Mouse (Mus musculus): ENCODE data around the gene Scaf1. TPM values are rescaled to one million over a fixed set of nuclear protein-coding genes. Genes with fewer than 3 reads are reported as not detected.

The Scaf1 gene
- total and polyA plus RNA-seq, 3 experiments = 17.7 to 81.5 (median 34.4) TPM

- H3K9ac ChIP-seq (ENCODE audit: control insufficient read depth, low read depth, low read length, poor library complexity, severe bottlenecking) = no peak overlapping the region
- no peaks in the 10 kb centered on the region for H3K9me3 ChIP-seq (replicated peaks; ENCODE audit: insufficient read depth, low read length)
- no peaks in the 10 kb centered on the region for H3K27me3 ChIP-seq (ENCODE audit: control insufficient read depth in 1 of 2, insufficient read depth in 2 of 2, low read length in 2 of 2)
- peaks cover 0 to 2% of the 10 kb centered on the region in 2 experiments; a peak in 1 of 4 replicates for H3K36me3 ChIP-seq (ENCODE audit: control insufficient read depth in 1 of 2, insufficient read depth in 2 of 2, low read length in 2 of 2)
- no peaks in the 10 kb centered on the region for H3K79me2 ChIP-seq (ENCODE audit: control insufficient read depth, insufficient read depth, low read length, poor library complexity)
- TF ChIP-seq CHD2 (IDR thresholded peaks at IDR 0.05; ENCODE audit: low read length) (no peak), ETS1 (IDR thresholded peaks at IDR 0.05; ENCODE audit: low read depth, low read length) (no peak), ZKSCAN1 (IDR thresholded peaks at IDR 0.05; ENCODE audit: low read depth, low read length) (no peak), UBTF (IDR thresholded peaks at IDR 0.05; ENCODE audit: borderline replicate concordance, insufficient read depth, low read depth, low read length) (no peak), GATA1 (IDR thresholded peaks at IDR 0.05; ENCODE audit: low read depth, low read length) (no peak), POLR2AphosphoS2 (IDR thresholded peaks at IDR 0.05; ENCODE audit: low read length) (no peak), MXI1 (IDR thresholded peaks at IDR 0.05; ENCODE audit: low read depth, low read length) (no peak), MEF2A (IDR thresholded peaks at IDR 0.05; ENCODE audit: extremely low read depth, insufficient replicate concordance, low read depth, low read length, poor library complexity, severe bottlenecking) (no peak), CHD1 (IDR thresholded peaks at IDR 0.05; ENCODE audit: low read depth, low read length) (no peak), POLR2AphosphoS5 (IDR thresholded peaks at IDR 0.05; ENCODE audit: borderline replicate concordance, low read depth, low read length) (no peak), MYB (IDR thresholded peaks at IDR 0.05; ENCODE audit: low read depth, low read length) (no peak), MAX (IDR thresholded peaks at IDR 0.05; ENCODE audit: low read length) (no peak), ELF1 (IDR thresholded peaks at IDR 0.05; ENCODE audit: low read depth, low read length) (no peak), HCFC1 (IDR thresholded peaks at IDR 0.05; ENCODE audit: low read depth, low read length) (no peak), CTCF (IDR thresholded peaks at IDR 0.05 in 2 of 3, conservative IDR thresholded peaks at IDR 0.05 in 1 of 3; ENCODE audit: control insufficient read depth in 1 of 3, insufficient read depth in 1 of 3, low read depth in 2 of 3, low read length in 3 of 3, poor library complexity in 1 of 3, severe bottlenecking in 1 of 3) (no peak), MAFK (IDR thresholded peaks at IDR 0.05; ENCODE audit: borderline replicate concordance, low read depth, low read length) (no peak)
- DNase-seq (ENCODE audit: low read depth, low spot score) = no peak
- H3K27ac ChIP-seq (ENCODE audit: control insufficient read depth, low read depth, low read length) = no peak overlapping the region
- no peak overlapping the region for H3K4me3 ChIP-seq (ENCODE audit: control insufficient read depth in 1 of 2, insufficient read depth in 1 of 2, low read depth in 2 of 2, low read length in 2 of 2)
- H3K4me1 ChIP-seq (ENCODE audit: control insufficient read depth in 1 of 2, insufficient read depth in 2 of 2, low read length in 2 of 2) = no peaks in the 10 kb centered on the region
These were observed 13.8 kb upstream of the Scaf1 start for GRCm38 (mm10) chr7:45029995-45030394.

- Histone ChIP-seq H3K4me1 (ENCODE audit: control insufficient read depth in 1 of 2, insufficient read depth in 2 of 2, low read length in 2 of 2) (no peaks in the 10 kb centered on the region), H3K79me2 (ENCODE audit: control insufficient read depth, insufficient read depth, low read length, poor library complexity) (no peaks in the 10 kb centered on the region), H3K36me3 (ENCODE audit: control insufficient read depth in 1 of 2, insufficient read depth in 2 of 2, low read length in 2 of 2) (peaks cover 0 to 2% of the 10 kb centered on the region in 2 experiments; a peak in 1 of 4 replicates), H3K27ac (ENCODE audit: control insufficient read depth, low read depth, low read length) (no peak overlapping the region), H3K27me3 (ENCODE audit: control insufficient read depth in 1 of 2, insufficient read depth in 2 of 2, low read length in 2 of 2) (no peaks in the 10 kb centered on the region), H3K9ac (ENCODE audit: control insufficient read depth, low read depth, low read length, poor library complexity, severe bottlenecking) (no peak overlapping the region), H3K4me3 (ENCODE audit: control insufficient read depth in 1 of 2, insufficient read depth in 1 of 2, low read depth in 2 of 2, low read length in 2 of 2) (no peak overlapping the region), H3K9me3 (replicated peaks; ENCODE audit: insufficient read depth, low read length) (no peaks in the 10 kb centered on the region)
- TF ChIP-seq ZC3H11A (IDR thresholded peaks at IDR 0.05; ENCODE audit: low read depth, low read length) = no peak
- TF ChIP-seq USF1 (IDR thresholded peaks at IDR 0.05; ENCODE audit: low read depth, low read length) = no peak
- TF ChIP-seq SMC3 (IDR thresholded peaks at IDR 0.05; ENCODE audit: low read depth, low read length) = no peak
- no peak for TF ChIP-seq MXI1 (IDR thresholded peaks at IDR 0.05; ENCODE audit: low read depth, low read length)
- no peak for TF ChIP-seq HCFC1 (IDR thresholded peaks at IDR 0.05; ENCODE audit: low read depth, low read length)
- no peak for TF ChIP-seq GATA1 (IDR thresholded peaks at IDR 0.05; ENCODE audit: low read depth, low read length)
- TF ChIP-seq BHLHE40 (IDR thresholded peaks at IDR 0.05; ENCODE audit: borderline replicate concordance, low read depth, low read length) = no peak
- TF ChIP-seq CTCF (IDR thresholded peaks at IDR 0.05 in 2 of 3, conservative IDR thresholded peaks at IDR 0.05 in 1 of 3; ENCODE audit: control insufficient read depth in 1 of 3, insufficient read depth in 1 of 3, low read depth in 2 of 3, low read length in 3 of 3, poor library complexity in 1 of 3, severe bottlenecking in 1 of 3) = no peak
- TF ChIP-seq POLR2A (IDR thresholded peaks at IDR 0.05; ENCODE audit: control insufficient read depth in 1 of 2, insufficient read depth in 1 of 2, low read depth in 1 of 2, low read length in 2 of 2, poor library complexity in 1 of 2) = no peak
- no peak for TF ChIP-seq MAFK (IDR thresholded peaks at IDR 0.05; ENCODE audit: borderline replicate concordance, low read depth, low read length)
- TF ChIP-seq POLR2AphosphoS5 (IDR thresholded peaks at IDR 0.05; ENCODE audit: borderline replicate concordance, low read depth, low read length) = no peak
- TF ChIP-seq MAZ (IDR thresholded peaks at IDR 0.05; ENCODE audit: low read depth, low read length) = no peak
- TF ChIP-seq ZNF384 (IDR thresholded peaks at IDR 0.05; ENCODE audit: low read depth, low read length) = no peak
- no peak for TF ChIP-seq TCF12 (IDR thresholded peaks at IDR 0.05; ENCODE audit: low read depth, low read length)
- no peak for TF ChIP-seq NELFE (IDR thresholded peaks at IDR 0.05; ENCODE audit: low read depth, low read length)
- TF ChIP-seq EP300 (IDR thresholded peaks at IDR 0.05; ENCODE audit: low read depth in 1 of 2, low read length in 2 of 2) = no peak
- no peak for TF ChIP-seq POLR2AphosphoS2 (IDR thresholded peaks at IDR 0.05; ENCODE audit: low read length)
- TF ChIP-seq E2F4 (IDR thresholded peaks at IDR 0.05; ENCODE audit: borderline replicate concordance, low read depth, low read length) = no peak
- DNase-seq (ENCODE audit: low read depth, low spot score) = no peak
These were observed 12.2 kb upstream of the Scaf1 start for GRCm38 (mm10) chr7:45028351-45028750.

All from MEL (cell line).